Mouse (Mus musculus) limb, embryonic 11.5 days (tissue): ENCODE data around the gene Pfn1. TPM values are rescaled to one million over a fixed set of nuclear protein-coding genes. Genes with fewer than 3 reads are reported as not detected.

Source experiments
- ATAC-seq: fragments of 200-750 bp; cut with Nextera tagmentation; 2 replicates; pipeline ENCODE4 v1.8.0; 2017; ENCODE audit warnings: low read depth; ENCODE audit not compliant: insufficient number of reproducible peaks, low FRiP score, low TSS enrichment
- DNase-seq: peaks from one replicate; pipeline ENCODE4 v3.0.0-alpha.2; 2015; ENCODE audit warnings: low spot score
- H3K27ac ChIP-seq: fragments of 300-500 bp; sonication (generic); replicated peaks from 2 replicates; pipeline ENCODE4 v1.5.1; 2014; ENCODE audit warnings: low read depth, mild to moderate bottlenecking, low read length
- H3K27me3 ChIP-seq: fragments of 300-500 bp; sonication (generic); 2 replicates; pipeline ENCODE4 v1.6.1; 2014; ENCODE audit warnings: mild to moderate bottlenecking, low read length, mixed read lengths; ENCODE audit not compliant: control insufficient read depth, insufficient read depth
- H3K36me3 ChIP-seq: fragments of 300-500 bp; sonication (generic); 2 replicates; pipeline ENCODE4 v1.6.1; 2014; ENCODE audit warnings: mild to moderate bottlenecking, low read length, moderate library complexity, mixed read lengths; ENCODE audit not compliant: control insufficient read depth, insufficient read depth
- H3K4me1 ChIP-seq: fragments of 300-500 bp; sonication (generic); 2 replicates; pipeline ENCODE4 v1.6.1; 2014; ENCODE audit warnings: low read length, mixed read lengths; ENCODE audit not compliant: control insufficient read depth, insufficient read depth
- H3K4me2 ChIP-seq: fragments of 300-500 bp; sonication (generic); 2 replicates; pipeline ENCODE4 v1.6.1; 2014; ENCODE audit warnings: low read depth, mild to moderate bottlenecking, moderate library complexity; ENCODE audit not compliant: severe bottlenecking
- H3K4me3 ChIP-seq: fragments of 300-500 bp; sonication (generic); 2 replicates; pipeline ENCODE4 v1.5.1; 2014; ENCODE audit warnings: low read depth, low read length
- H3K9ac ChIP-seq: fragments of 300-500 bp; sonication (generic); 2 replicates; pipeline ENCODE4 v1.6.1; 2014; ENCODE audit warnings: mild to moderate bottlenecking, low read length
- H3K9me3 ChIP-seq: fragments of 300-500 bp; sonication (generic); 2 replicates; pipeline ENCODE4 v1.6.1; 2016; ENCODE audit warnings: low read length; ENCODE audit not compliant: control insufficient read depth
- WGBS: fragments of 180-500 bp; shearing (Covaris S2); extraction: QIAGEN DNeasy Blood & Tissue Kit; methylation state at CpG from one replicate; pipeline ENCODE4 v1.1.7; 2014; 5-methylcytosine and 5-hydroxymethylcytosine counted together
- polyA plus RNA-seq: library from polyadenylated mRNA; unstranded; fragments of >200 nt; fragmentation: Nextera tagmentation; extraction: Ambion mirVana; gene quantifications from 2 replicates; pipeline ENCODE4 v1.2.1, GENCODE M21; 2014

The Pfn1 gene
- polyA plus RNA-seq, 1 experiment from 2014 or later: 2,092 TPM

DNA sequence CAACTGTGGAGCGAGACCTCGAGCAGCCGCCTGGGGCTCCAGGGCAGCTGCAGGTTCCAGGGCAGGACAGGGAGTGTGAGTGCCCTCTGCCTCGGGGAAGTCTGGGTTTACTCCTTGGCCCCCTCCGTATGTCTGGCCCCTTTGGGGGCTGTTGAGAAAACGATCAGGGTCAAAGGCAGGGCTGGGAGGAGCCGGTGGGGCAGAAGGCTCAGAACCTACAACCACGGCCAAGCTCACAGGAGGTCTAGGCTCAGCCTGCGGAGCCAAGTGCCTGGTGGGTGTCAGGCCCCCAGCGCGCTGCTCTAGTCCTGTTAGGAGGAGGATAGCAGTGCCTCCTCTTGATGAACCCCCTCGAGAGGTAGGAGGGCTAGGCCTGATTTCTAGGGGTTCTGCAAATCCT, 26.7 kb upstream of the Pfn1 start:
- no peak overlapping the region for H3K4me3 ChIP-seq
- H3K4me1 ChIP-seq: peaks cover 6% of the 10 kb centered on the region; the same call in 1 of the 2 replicates
- H3K27me3 ChIP-seq: no peaks in the 10 kb centered on the region
- 60% methylated on average over 12 of the region's 12 CpGs for WGBS
- H3K27ac ChIP-seq: no peak overlapping the region
- H3K4me2 ChIP-seq: no peak overlapping the region
- H3K9ac ChIP-seq: no peak overlapping the region
- no peak for DNase-seq
- H3K9me3 ChIP-seq: no peaks in the 10 kb centered on the region
- no peak for ATAC-seq
- peaks cover 3% of the 10 kb centered on the region for H3K36me3 ChIP-seq

DNA sequence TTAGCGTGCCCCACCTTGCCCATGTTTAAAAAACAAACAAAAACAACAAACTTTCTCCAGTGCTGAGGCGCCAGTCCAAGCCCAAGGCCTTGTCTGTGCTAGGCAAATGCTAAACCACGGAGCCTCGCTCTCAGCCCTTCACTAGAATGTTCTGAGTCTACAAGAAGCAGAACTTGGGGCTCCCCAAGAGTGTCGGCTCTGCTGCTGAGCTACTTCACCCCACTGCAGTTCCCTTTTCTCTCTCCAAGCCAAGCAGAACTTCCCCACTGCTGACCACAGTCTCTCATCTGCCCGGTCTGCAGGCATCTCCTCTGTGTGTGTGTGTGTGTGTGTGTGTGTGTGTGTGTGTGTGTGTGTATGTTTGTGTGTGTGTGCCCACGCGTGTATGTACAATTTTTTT, 25.4 kb upstream of the Pfn1 start:
- H3K9ac ChIP-seq: no peak overlapping the region
- H3K4me2 ChIP-seq: no peak overlapping the region
- no peak overlapping the region for H3K27ac ChIP-seq
- no peak overlapping the region for H3K4me3 ChIP-seq
- no peaks in the 10 kb centered on the region for H3K27me3 ChIP-seq
- peaks cover 6% of the 10 kb centered on the region; the same call in 1 of the 2 replicates for H3K4me1 ChIP-seq
- H3K9me3 ChIP-seq: no peaks in the 10 kb centered on the region
- H3K36me3 ChIP-seq: peaks cover 3% of the 10 kb centered on the region
- WGBS: 89% methylated on average over 8 of the region's 8 CpGs
- no peak for ATAC-seq
- no peak for DNase-seq

DNA sequence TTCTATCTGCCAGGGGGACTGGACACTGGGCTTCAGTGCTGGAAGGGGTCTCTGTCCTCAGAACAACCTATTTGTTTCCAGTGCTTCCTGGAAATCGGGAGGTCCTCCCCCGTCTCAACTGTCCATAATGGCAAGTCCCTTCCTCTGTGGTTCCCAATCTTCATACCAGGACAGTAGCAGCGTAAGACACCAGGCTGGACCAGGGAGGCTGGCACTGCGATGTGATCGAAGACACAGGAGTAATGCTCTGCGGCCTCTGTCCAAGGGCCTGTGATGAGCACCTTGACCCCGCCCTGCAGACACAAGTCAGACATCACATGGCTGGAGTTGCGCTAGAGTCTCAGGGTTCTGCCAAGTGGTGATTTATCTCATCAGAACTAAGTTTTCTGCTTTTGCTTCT, 24.9 kb upstream of the Pfn1 start:
- no peak for ATAC-seq
- Histone ChIP-seq H3K36me3 (peaks cover 3% of the 10 kb centered on the region), H3K4me2 (no peak overlapping the region), H3K9me3 (no peaks in the 10 kb centered on the region), H3K4me3 (no peak overlapping the region), H3K9ac (no peak overlapping the region), H3K4me1 (peaks cover 6% of the 10 kb centered on the region; the same call in 1 of the 2 replicates), H3K27ac (no peak overlapping the region), H3K27me3 (no peaks in the 10 kb centered on the region)
- no peak for DNase-seq
- 95% methylated on average over 8 of the region's 8 CpGs for WGBS

DNA sequence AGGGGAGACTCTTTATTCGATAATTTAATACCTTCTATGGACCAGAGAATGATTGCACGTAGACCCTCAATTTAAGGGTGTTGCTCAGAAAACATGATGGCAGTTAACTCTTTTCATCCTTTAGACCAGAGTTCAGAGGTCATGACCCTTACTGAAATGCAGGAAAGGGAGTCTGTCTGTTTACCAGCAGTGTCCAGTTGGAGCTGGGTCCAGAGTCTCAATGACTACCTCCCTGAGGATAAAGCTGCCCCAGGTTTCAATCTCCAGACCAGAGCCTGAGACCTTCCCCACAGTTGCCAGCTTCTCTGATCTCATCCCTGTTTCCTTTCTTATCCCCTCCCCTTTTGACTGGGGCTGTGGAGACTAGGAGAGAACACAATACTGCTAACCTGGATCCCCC, 24.1 kb upstream of the Pfn1 start:
- Histone ChIP-seq H3K27me3 (no peaks in the 10 kb centered on the region), H3K9me3 (no peaks in the 10 kb centered on the region), H3K4me3 (no peak overlapping the region), H3K4me2 (no peak overlapping the region), H3K27ac (no peak overlapping the region), H3K36me3 (no peaks in the 10 kb centered on the region; the same call in none of the 2 replicates), H3K9ac (no peak overlapping the region), H3K4me1 (peaks cover 6% of the 10 kb centered on the region; the same call in 1 of the 2 replicates)
- WGBS: 58% methylated on average over 2 of the region's 2 CpGs
- ATAC-seq (no peak), DNase-seq (no peak)

DNA sequence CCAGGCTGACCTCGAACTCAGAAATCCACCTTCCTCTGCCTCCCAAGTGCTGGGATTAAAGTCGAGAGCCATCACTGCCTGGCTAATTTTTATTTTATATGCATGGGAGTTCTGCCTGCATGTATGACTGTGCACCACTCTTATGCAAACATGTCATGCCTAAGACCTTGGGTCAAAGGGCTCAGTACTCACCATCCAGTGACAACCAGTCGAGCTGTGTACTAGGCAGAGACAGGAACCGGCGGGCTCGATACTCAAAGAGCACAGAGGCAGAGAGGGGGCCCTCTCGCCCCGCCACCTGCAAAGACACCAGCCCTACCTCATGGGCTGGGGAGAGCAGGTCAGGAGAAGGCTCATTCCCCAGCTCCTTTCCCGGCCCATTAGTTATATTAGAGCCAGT, 23.6 kb upstream of the Pfn1 start:
- Histone ChIP-seq H3K9ac (0 out of 2 replicates have a peak overlapping the region, but pooled peaks have one; percentile 12), H3K27ac (no peak overlapping the region), H3K27me3 (no peaks in the 10 kb centered on the region), H3K36me3 (no peaks in the 10 kb centered on the region; the same call in none of the 2 replicates), H3K4me2 (no peak overlapping the region), H3K4me3 (no peak overlapping the region), H3K4me1 (peaks cover 6% of the 10 kb centered on the region; the same call in 1 of the 2 replicates), H3K9me3 (no peaks in the 10 kb centered on the region)
- no peak for DNase-seq
- WGBS: 78% methylated on average over 9 of the region's 9 CpGs
- no peak for ATAC-seq

DNA sequence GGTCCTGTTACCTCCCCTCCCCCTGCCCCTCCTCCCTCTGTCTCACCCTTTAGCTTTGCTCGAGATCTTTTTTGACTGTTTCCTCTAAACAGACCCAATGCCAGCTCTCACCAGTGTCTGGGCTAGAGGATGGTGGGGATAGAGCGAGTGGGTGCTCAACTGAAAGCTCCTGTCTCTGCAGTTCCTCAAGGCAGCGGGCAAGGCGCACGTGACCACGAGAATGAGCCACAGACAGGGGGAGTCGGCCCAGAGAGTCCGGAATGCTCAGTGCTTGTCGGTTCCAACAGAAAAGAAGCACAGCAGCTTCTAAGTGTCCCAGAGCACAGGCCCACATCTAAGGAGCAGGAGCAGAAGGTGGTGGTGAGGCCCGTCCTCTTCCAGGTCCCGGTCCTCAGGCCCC, 20.1 kb upstream of the Pfn1 start:
- Histone ChIP-seq H3K4me2 (no peak overlapping the region), H3K36me3 (no peaks in the 10 kb centered on the region; the same call in none of the 2 replicates), H3K9me3 (no peaks in the 10 kb centered on the region), H3K9ac (no peak overlapping the region), H3K27me3 (no peaks in the 10 kb centered on the region), H3K27ac (no peak overlapping the region), H3K4me3 (no peak overlapping the region), H3K4me1 (peaks cover 6% of the 10 kb centered on the region)
- WGBS: 70% methylated on average over 11 of the region's 11 CpGs
- no peak for DNase-seq
- ATAC-seq: no peak

DNA sequence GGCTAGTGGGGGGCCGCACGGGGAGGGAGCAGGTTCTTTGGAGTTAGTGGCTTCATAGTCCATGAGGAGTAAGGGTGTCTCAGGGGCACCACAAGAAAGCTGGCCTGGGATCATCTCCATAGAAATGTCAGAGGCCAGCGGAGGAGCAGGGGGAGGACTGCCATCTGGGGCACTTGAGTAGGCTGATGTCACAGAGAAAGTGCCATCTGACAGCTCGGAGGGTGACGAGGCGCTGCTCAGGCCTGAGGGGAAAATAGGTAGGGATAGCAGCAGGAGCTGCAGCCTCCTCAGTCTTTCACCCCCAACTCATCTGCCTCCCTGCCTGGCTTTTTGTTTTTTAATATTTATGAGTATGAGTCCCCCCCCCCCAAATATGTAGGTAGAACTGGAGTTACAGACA, 19.6 kb upstream of the Pfn1 start:
- Histone ChIP-seq H3K4me2 (no peak overlapping the region), H3K27me3 (no peaks in the 10 kb centered on the region), H3K4me1 (peaks cover 6% of the 10 kb centered on the region), H3K9ac (no peak overlapping the region), H3K27ac (no peak overlapping the region), H3K9me3 (no peaks in the 10 kb centered on the region), H3K36me3 (no peaks in the 10 kb centered on the region; the same call in none of the 2 replicates), H3K4me3 (no peak overlapping the region)
- 78% methylated on average over 6 of the region's 6 CpGs for WGBS
- DNase-seq (no peak), ATAC-seq (no peak)

DNA sequence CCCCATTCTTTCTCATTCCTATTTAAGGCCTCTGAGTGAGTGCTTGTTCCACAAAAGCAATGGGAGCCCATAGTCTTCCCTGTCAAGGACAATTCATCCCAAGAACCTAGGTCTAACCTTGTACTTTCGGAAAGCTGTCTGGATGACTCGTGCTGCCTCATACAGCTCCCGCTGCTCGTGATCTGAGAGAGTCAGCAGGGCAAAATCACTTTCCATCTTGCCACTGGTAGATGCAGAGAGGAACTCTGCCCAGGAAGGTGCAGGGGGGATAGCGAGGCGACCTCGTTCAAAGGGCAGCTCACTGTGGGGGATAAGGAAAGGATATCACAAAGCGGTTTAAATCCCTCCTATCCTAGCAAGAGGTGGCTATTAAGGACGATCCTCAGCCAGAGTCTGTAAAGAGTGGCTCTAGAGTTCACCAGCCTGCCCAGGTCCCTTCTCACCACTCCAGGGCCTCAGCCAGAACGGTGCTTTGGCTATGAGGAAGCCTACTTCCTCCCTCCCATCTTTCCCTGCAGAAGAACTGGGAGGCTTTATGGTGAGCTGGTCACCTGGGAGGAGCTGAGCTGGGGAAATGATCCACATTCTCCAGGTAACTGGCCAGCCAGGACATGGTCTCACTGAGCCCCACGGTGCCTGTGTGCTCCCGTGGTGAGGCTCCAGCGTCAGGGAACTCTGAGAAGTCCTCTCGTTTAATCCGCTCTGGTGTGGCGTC, 17.0 kb upstream of the Pfn1 start:
- Histone ChIP-seq H3K4me1 (peaks cover 15% of the 10 kb centered on the region), H3K27ac (no peak overlapping the region), H3K9ac (no peak overlapping the region), H3K36me3 (no peaks in the 10 kb centered on the region; the same call in 1 of the 2 replicates), H3K4me3 (no peak overlapping the region), H3K27me3 (no peaks in the 10 kb centered on the region), H3K4me2 (no peak overlapping the region), H3K9me3 (no peaks in the 10 kb centered on the region)
- WGBS: 88% methylated on average over 16 of the region's 16 CpGs
- DNase-seq: no peak
- ATAC-seq: no peak
